Mouse (Mus musculus): Measurements from ENCODE around the gene Npdc1.

GRCm38 (mm10) chr2:25394281-25395221, 4.6 kb upstream of the Npdc1 start:
- TF ChIP-seq POLR2A (IDR thresholded peaks at IDR 0.05; ENCODE audit: low read depth, low read length) (no peak), CTCF (IDR thresholded peaks at IDR 0.05; ENCODE audit: borderline replicate concordance, insufficient read depth, low read length) (no peak)

All from embryonic fibroblast, embryonic 13.5 days (primary cell).